Mouse (Mus musculus) heart, embryonic 14.5 days (tissue): Measurements from ENCODE around the gene Slco3a1. TPM values are rescaled to one million over a fixed set of nuclear protein-coding genes. Genes with fewer than 3 reads are reported as not detected.
A peak's percentile ranks its signal among the peaks of the same experiment; 100 is the strongest.

ENCODE experiments used
- ATAC-seq: fragments of 200-750 bp; cut with Nextera tagmentation; 2 replicates; pipeline ENCODE4 v1.8.0; 2017; ENCODE audit warnings: low read depth, moderate TSS enrichment; ENCODE audit not compliant: insufficient number of reproducible peaks, insufficient read depth, low FRiP score
- H3K27ac ChIP-seq, 2 experiments: fragments of 200-500 bp in 1 of 2; fragments of 300-500 bp in 1 of 2; sonication (generic) in 1 of 2; replicated peaks in 1 of 2; 2 replicates each; pipeline ENCODE4 v1.5.1; 2012 to 2014; ENCODE audit warnings: low read depth in 2 of 2, low read length in 2 of 2, control low read depth in 1 of 2, mild to moderate bottlenecking in 1 of 2, mixed read lengths in 1 of 2; ENCODE audit not compliant: control insufficient read depth in 1 of 2, insufficient read depth in 1 of 2
- H3K27me3 ChIP-seq: fragments of 300-500 bp; sonication (generic); 2 replicates; pipeline ENCODE4 v1.6.1; 2014; ENCODE audit warnings: mild to moderate bottlenecking, low read length, control low read depth; ENCODE audit not compliant: control insufficient read depth, insufficient read depth
- H3K36me3 ChIP-seq: fragments of 300-500 bp; sonication (generic); 2 replicates; pipeline ENCODE4 v1.6.1; 2014; ENCODE audit warnings: mild to moderate bottlenecking, control low read depth, low read length, mixed read lengths; ENCODE audit not compliant: control insufficient read depth, insufficient read depth
- H3K4me1 ChIP-seq, 2 experiments: fragments of 200-500 bp in 1 of 2; fragments of 300-500 bp in 1 of 2; sonication (generic) in 1 of 2; 2 replicates each; pipeline ENCODE4 v1.6.1; 2012 to 2014; ENCODE audit warnings: low read length in 2 of 2, control low read depth in 1 of 2, mixed read lengths in 1 of 2; ENCODE audit not compliant: control insufficient read depth in 2 of 2, insufficient read depth in 2 of 2
- H3K4me2 ChIP-seq: fragments of 300-500 bp; sonication (generic); 2 replicates; pipeline ENCODE4 v1.6.1; 2014; ENCODE audit warnings: mild to moderate bottlenecking, low read length
- H3K4me3 ChIP-seq, 2 experiments: fragments of 200-500 bp in 1 of 2; fragments of 300-500 bp in 1 of 2; sonication (generic) in 1 of 2; 2 replicates each; pipeline ENCODE4 v1.5.1; 2012 to 2014; ENCODE audit warnings: low read length in 2 of 2, mild to moderate bottlenecking in 2 of 2, control low read depth in 1 of 2, low read depth in 1 of 2, moderate library complexity in 1 of 2; ENCODE audit not compliant: control insufficient read depth in 1 of 2, insufficient read depth in 1 of 2
- H3K9ac ChIP-seq: fragments of 300-500 bp; sonication (generic); 2 replicates; pipeline ENCODE4 v1.6.1; 2014; ENCODE audit warnings: mild to moderate bottlenecking, low read length
- H3K9me3 ChIP-seq: fragments of 300-500 bp; sonication (generic); 2 replicates; pipeline ENCODE4 v1.6.1; 2016; ENCODE audit warnings: low read length, control low read depth; ENCODE audit not compliant: control insufficient read depth
- WGBS: fragments of 180-500 bp; shearing (Covaris S2); extraction: QIAGEN DNeasy Blood & Tissue Kit; methylation state at CpG from one replicate; pipeline ENCODE4 v1.1.7; 2014; 5-methylcytosine and 5-hydroxymethylcytosine counted together
- polyA plus RNA-seq: library from polyadenylated mRNA; unstranded; fragments of >200 nt; fragmentation: Nextera tagmentation; extraction: Ambion mirVana; gene quantifications from 2 replicates; pipeline ENCODE4 v1.2.1, GENCODE M21; 2014

Gene Slco3a1
- polyA plus RNA-seq, 1 experiment from 2014 or later = 16.0 TPM

GRCm38 (mm10) chr7:74552546-74552945, 2.0 kb downstream of the Slco3a1 start:
- Histone ChIP-seq H3K27ac (no peak overlapping the region), H3K4me2 (peak overlapping the region; percentile 76), H3K9me3 (no peaks in the 10 kb centered on the region), H3K36me3 (no peaks in the 10 kb centered on the region), H3K4me1 (peaks cover 17 to 19% of the 10 kb centered on the region in 2 experiments), H3K4me3 (peak overlapping the region in 1 of 2 experiments; percentile 79; a peak in 1 of 4 replicates), H3K9ac (no peak overlapping the region), H3K27me3 (no peaks in the 10 kb centered on the region; the same call in 1 of the 2 replicates)
- WGBS = 39% methylated on average over 4 of the region's 4 CpGs
- no peak for ATAC-seq

GRCm38 (mm10) chr7:74552000-74552358, 2.6 kb downstream of the Slco3a1 start:
- Histone ChIP-seq H3K9ac (no peak overlapping the region), H3K36me3 (no peaks in the 10 kb centered on the region), H3K27me3 (no peaks in the 10 kb centered on the region; the same call in 1 of the 2 replicates), H3K4me3 (no peak overlapping the region), H3K4me2 (peak overlapping the region; percentile 76), H3K4me1 (peaks cover 17 to 19% of the 10 kb centered on the region in 2 experiments), H3K9me3 (no peaks in the 10 kb centered on the region), H3K27ac (no peak overlapping the region)
- no peak for ATAC-seq
- 50% methylated on average over 2 of the region's 2 CpGs for WGBS

GRCm38 (mm10) chr7:74551338-74551999, 3.1 kb downstream of the Slco3a1 start:
- Histone ChIP-seq H3K4me2 (0 out of 2 replicates have a peak overlapping the region, but pooled peaks have one; percentile 76), H3K9me3 (no peaks in the 10 kb centered on the region), H3K9ac (no peak overlapping the region), H3K4me3 (no peak overlapping the region), H3K36me3 (no peaks in the 10 kb centered on the region), H3K4me1 (peaks cover 17 to 19% of the 10 kb centered on the region in 2 experiments), H3K27me3 (no peaks in the 10 kb centered on the region; the same call in 1 of the 2 replicates), H3K27ac (no peak overlapping the region)
- 58% methylated on average over 9 of the region's 9 CpGs for WGBS
- no peak for ATAC-seq

GRCm38 (mm10) chr7:74549686-74550085, 4.9 kb downstream of the Slco3a1 start:
- Histone ChIP-seq H3K4me3 (no peak overlapping the region), H3K4me1 (peaks cover 13 to 15% of the 10 kb centered on the region in 2 experiments), H3K27me3 (no peaks in the 10 kb centered on the region; the same call in 1 of the 2 replicates), H3K36me3 (no peaks in the 10 kb centered on the region), H3K9me3 (no peaks in the 10 kb centered on the region), H3K27ac (no peak overlapping the region), H3K4me2 (no peak overlapping the region), H3K9ac (no peak overlapping the region)
- WGBS = 41% methylated on average over 6 of the region's 6 CpGs
- no peak for ATAC-seq

- Histone ChIP-seq H3K4me1 (peaks cover 13 to 15% of the 10 kb centered on the region in 2 experiments), H3K36me3 (no peaks in the 10 kb centered on the region), H3K4me3 (no peak overlapping the region), H3K27me3 (no peaks in the 10 kb centered on the region; the same call in 1 of the 2 replicates), H3K27ac (no peak overlapping the region), H3K9ac (no peak overlapping the region), H3K4me2 (no peak overlapping the region), H3K9me3 (no peaks in the 10 kb centered on the region)
- WGBS = 42% methylated on average over 6 of the region's 6 CpGs
- ATAC-seq = no peak
These were observed 5.5 kb downstream of the Slco3a1 start for GRCm38 (mm10) chr7:74549013-74549582.

- no peaks in the 10 kb centered on the region for H3K27me3 ChIP-seq
- no peak overlapping the region for H3K9ac ChIP-seq
- no peaks in the 10 kb centered on the region for H3K36me3 ChIP-seq
- H3K4me2 ChIP-seq = no peak overlapping the region
- 78% methylated on average over 6 of the region's 6 CpGs for WGBS
- H3K27ac ChIP-seq = no peak overlapping the region
- no peaks in the 10 kb centered on the region for H3K9me3 ChIP-seq
- H3K4me1 ChIP-seq = peaks cover 8 to 12% of the 10 kb centered on the region in 2 experiments
- no peak overlapping the region for H3K4me3 ChIP-seq
- ATAC-seq = no peak
These were observed 7.9 kb downstream of the Slco3a1 start for GRCm38 (mm10) chr7:74546691-74547090.

DNA sequence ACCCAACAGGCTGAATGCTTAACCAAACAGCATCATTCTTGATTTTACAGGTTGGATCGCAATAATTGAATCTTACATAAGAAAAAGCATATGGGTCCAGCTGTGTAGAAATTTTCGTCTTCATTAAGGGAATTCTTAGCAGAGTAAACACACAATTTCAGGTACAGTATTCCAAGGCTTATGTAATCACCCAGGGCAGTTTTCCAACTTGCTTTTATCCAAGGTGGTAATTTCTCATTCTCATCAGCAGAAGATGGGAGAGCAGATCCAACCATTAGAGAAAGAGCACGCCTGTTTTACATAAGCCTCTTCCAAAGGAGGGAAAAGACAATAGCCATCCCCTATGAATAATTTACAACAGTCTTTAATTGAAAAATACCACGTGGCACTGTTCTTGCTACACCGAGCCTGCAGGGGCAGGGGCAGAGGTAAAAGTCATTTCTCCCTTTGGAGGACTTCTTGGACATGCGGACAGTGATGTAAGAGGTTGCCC, 9.0 kb downstream of the Slco3a1 start:
- Histone ChIP-seq H3K4me1 (peaks cover 3 to 8% of the 10 kb centered on the region in 2 experiments), H3K9ac (no peak overlapping the region), H3K27me3 (no peaks in the 10 kb centered on the region), H3K36me3 (no peaks in the 10 kb centered on the region), H3K4me3 (no peak overlapping the region), H3K9me3 (no peaks in the 10 kb centered on the region), H3K27ac (no peak overlapping the region), H3K4me2 (no peak overlapping the region)
- no peak for ATAC-seq
- 87% methylated on average over 6 of the region's 6 CpGs for WGBS
